Comparison of ENCODE assay signal across 8 mouse cellular contexts in the genomic region with DNA sequence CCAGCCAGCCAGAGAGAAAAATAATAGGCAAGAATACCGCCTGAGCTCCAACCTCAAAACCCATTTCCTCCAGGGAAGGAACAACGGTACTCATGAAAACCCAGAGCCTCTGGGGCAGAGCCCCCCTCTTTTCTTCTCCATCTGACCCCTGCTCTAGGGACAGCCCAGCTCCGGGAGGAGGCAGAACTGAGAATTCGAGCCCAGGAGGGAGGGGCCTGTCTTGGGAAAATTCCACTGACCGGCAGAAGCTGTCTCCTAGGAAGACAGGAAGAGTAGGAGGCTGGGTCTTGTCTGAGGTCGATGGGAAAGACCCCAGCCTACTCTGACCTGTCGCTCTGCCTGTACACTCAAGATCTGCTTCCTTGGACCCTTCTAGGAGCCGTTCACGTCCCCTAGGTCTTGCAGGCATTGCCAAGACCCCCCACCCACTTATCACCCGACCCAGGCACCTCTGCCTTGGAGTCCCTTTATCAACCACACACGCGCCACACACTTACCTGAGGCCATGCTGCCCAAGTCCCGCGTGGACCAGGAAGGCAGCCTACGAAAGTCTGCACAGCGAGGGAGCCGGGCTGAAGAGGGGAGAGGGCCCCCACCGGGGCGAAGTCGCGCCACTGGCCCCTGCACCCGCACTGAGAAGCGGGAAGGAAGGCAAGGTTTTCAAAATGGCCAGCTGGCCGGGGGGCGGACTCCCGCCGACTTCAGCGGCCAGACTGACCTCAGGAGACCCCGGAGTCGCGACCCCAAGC. TPM values are rescaled to one million over a fixed set of nuclear protein-coding genes. Genes with fewer than 3 reads are reported as not detected.
DNase-seq lines count a peak whose midpoint lies in the region; ATAC-seq and TF ChIP-seq lines count a peak whose summit lies in the region.

No protein-coding gene starts in this region.

- TF ChIP-seq CTCF in testis, adult 2 months (IDR thresholded peaks at IDR 0.05; ENCODE audit: control insufficient read depth, insufficient read depth, insufficient replicate concordance, low read depth, low read length): no peak

- no peaks in the 10 kb centered on the region for H3K27me3 ChIP-seq in intestine, embryonic 14.5 days (replicated peaks; ENCODE audit: control insufficient read depth, insufficient read depth, low read length)
- no peaks in the 10 kb centered on the region for H3K27me3 ChIP-seq in limb, embryonic 11.5 days (ENCODE audit: control insufficient read depth, insufficient read depth, low read length)
- peaks cover 22% of the 10 kb centered on the region for H3K27me3 ChIP-seq in midbrain, embryonic 10.5 days (ENCODE audit: low read depth, poor library complexity, severe bottlenecking)
- H3K27me3 ChIP-seq in testis, adult 2 months (ENCODE audit: control insufficient read depth, insufficient read depth, low read length): no peaks in the 10 kb centered on the region

- 0 out of 2 replicates have a peak, but pooled peaks cover 1% of the 10 kb centered on the region for H3K36me3 ChIP-seq in intestine, embryonic 14.5 days (ENCODE audit: control insufficient read depth, insufficient read depth, low read length)
- H3K36me3 ChIP-seq in limb, embryonic 11.5 days (ENCODE audit: control insufficient read depth, insufficient read depth, low read length): no peaks in the 10 kb centered on the region; the same call in 1 of the 2 replicates
- peaks cover 1% of the 10 kb centered on the region for H3K36me3 ChIP-seq in midbrain, embryonic 10.5 days
- H3K36me3 ChIP-seq in testis, adult 2 months (ENCODE audit: control insufficient read depth, insufficient read depth, low read length): no peaks in the 10 kb centered on the region

- H3K9me3 ChIP-seq in intestine, embryonic 14.5 days (ENCODE audit: control insufficient read depth, low read length): no peaks in the 10 kb centered on the region
- H3K9me3 ChIP-seq in limb, embryonic 11.5 days (ENCODE audit: control insufficient read depth, low read length): no peaks in the 10 kb centered on the region
- no peaks in the 10 kb centered on the region for H3K9me3 ChIP-seq in midbrain, embryonic 10.5 days (replicated peaks)

- H3K4me1 ChIP-seq in intestine, embryonic 14.5 days (replicated peaks; ENCODE audit: control insufficient read depth, insufficient read depth, low read length): peaks cover 46% of the 10 kb centered on the region
- H3K4me1 ChIP-seq in limb, embryonic 11.5 days (ENCODE audit: control insufficient read depth, insufficient read depth, low read length): peaks cover 25% of the 10 kb centered on the region; the same call in 1 of the 2 replicates
- H3K4me1 ChIP-seq in midbrain, embryonic 10.5 days: peaks cover 75% of the 10 kb centered on the region
- H3K4me1 ChIP-seq in testis, adult 2 months (ENCODE audit: control insufficient read depth, insufficient read depth, low read length): peaks cover 24% of the 10 kb centered on the region

- H3K9ac ChIP-seq in intestine, embryonic 14.5 days (ENCODE audit: low read length): peak overlapping the region; percentile 69
- peak overlapping the region; percentile 69 for H3K9ac ChIP-seq in limb, embryonic 11.5 days (ENCODE audit: low read length)

- peak; percentile 76 for ATAC-seq in intestine, embryonic 14.5 days (replicated peaks; ENCODE audit: low FRiP score, low TSS enrichment, low read depth)
- ATAC-seq in limb, embryonic 11.5 days (ENCODE audit: insufficient number of reproducible peaks, low FRiP score, low TSS enrichment, low read depth): peak; percentile 33

- 0% methylated on average over 31 of the region's 31 CpGs for WGBS in intestine, embryonic 14.5 days
- under 1% methylated on average over 31 of the region's 31 CpGs for WGBS in limb, embryonic 11.5 days
- under 1% methylated on average over 31 of the region's 31 CpGs for WGBS in midbrain, embryonic 10.5 days

- peak overlapping the region; percentile 54 for H3K4me3 ChIP-seq in intestine, embryonic 14.5 days (ENCODE audit: low read depth, low read length)
- peak overlapping the region; percentile 67 for H3K4me3 ChIP-seq in limb, embryonic 11.5 days (ENCODE audit: low read depth, low read length)
- peak overlapping the region; percentile 91 for H3K4me3 ChIP-seq in midbrain, embryonic 10.5 days
- H3K4me3 ChIP-seq in testis, adult 2 months (ENCODE audit: control insufficient read depth, low read depth, low read length): peak overlapping the region; percentile 90

- peak overlapping the region; percentile 98 for H3K4me2 ChIP-seq in intestine, embryonic 14.5 days (ENCODE audit: low read length)
- H3K4me2 ChIP-seq in limb, embryonic 11.5 days (ENCODE audit: low read depth, severe bottlenecking): peak overlapping the region; percentile 100

- DNase-seq in right cerebral cortex, postnatal 10 days (ENCODE audit: low spot score in 2 of 2): peak; percentile 66 to 76
- no peak for DNase-seq in right cerebral cortex, postnatal 25 days
- DNase-seq in cerebellum, postnatal 36 days: peak; percentile 74 to 77
- peak; percentile 60 to 83 for DNase-seq in gastrocnemius, postnatal 4 days (ENCODE audit: low spot score in 2 of 2)
- DNase-seq in intestine, embryonic 14.5 days (ENCODE audit: low spot score): peak; percentile 82
- DNase-seq in limb, embryonic 11.5 days (ENCODE audit: low spot score): peak; percentile 65
- DNase-seq in midbrain, embryonic 10.5 days (ENCODE audit: low spot score): peak; percentile 72

- peak overlapping the region; percentile 95 for H3K27ac ChIP-seq in intestine, embryonic 14.5 days (ENCODE audit: low read depth)
- H3K27ac ChIP-seq in limb, embryonic 11.5 days (replicated peaks; ENCODE audit: low read depth, low read length): peak overlapping the region; percentile 82
- peak overlapping the region; percentile 94 for H3K27ac ChIP-seq in midbrain, embryonic 10.5 days (replicated peaks)
- peak overlapping the region; percentile 92 for H3K27ac ChIP-seq in testis, adult 2 months (ENCODE audit: control insufficient read depth, insufficient read depth, low read depth, low read length)

- no peak for TF ChIP-seq POLR2A in testis, adult 2 months (IDR thresholded peaks at IDR 0.05; ENCODE audit: control insufficient read depth, low read depth, low read length)

RNA-seq across cellular contexts. Expression of a gene that starts 0.6 kb away (rescaled TPM):
- 10 to 100 TPM; 20.2 to 22.2 TPM for total RNA-seq in gastrocnemius, postnatal 4 days (2021)
- polyA plus RNA-seq in intestine, embryonic 14.5 days (2014; fragmentation: Nextera tagmentation; extraction: Ambion mirVana): 38.6 and 42.2 TPM in 2 replicates
- polyA plus RNA-seq in limb, embryonic 11.5 days (2014; fragmentation: Nextera tagmentation; extraction: Ambion mirVana): 37.0 and 38.0 TPM in 2 replicates
- 60.0 and 63.8 TPM in 2 replicates for polyA plus RNA-seq in midbrain, embryonic 10.5 days (2016; fragmentation: Nextera tagmentation; extraction: Ambion mirVana)
- polyA plus RNA-seq in testis, adult 2 months (2012; rRNA removed): 15.0 and 16.6 TPM in 2 replicates

RNA-seq across cellular contexts. Expression of a gene that starts 6.7 kb away (rescaled TPM):
- total RNA-seq in gastrocnemius, postnatal 4 days (2021): under 1 TPM; 0.31 to 0.49 TPM
- polyA plus RNA-seq in intestine, embryonic 14.5 days (2014; fragmentation: Nextera tagmentation; extraction: Ambion mirVana): 0.93 and 1.6 TPM in 2 replicates
- polyA plus RNA-seq in limb, embryonic 11.5 days (2014; fragmentation: Nextera tagmentation; extraction: Ambion mirVana): 1.6 and 1.8 TPM in 2 replicates
- 0.72 and 1.5 TPM in 2 replicates for polyA plus RNA-seq in midbrain, embryonic 10.5 days (2016; fragmentation: Nextera tagmentation; extraction: Ambion mirVana)
- 0.40 and 0.71 TPM in 2 replicates for polyA plus RNA-seq in testis, adult 2 months (2012; rRNA removed)

RNA-seq across cellular contexts. Expression of a gene that starts 41.2 kb away (rescaled TPM):
- total RNA-seq in gastrocnemius, postnatal 4 days (2021): 1 to 10 TPM; 7.9 to 9.8 TPM
- polyA plus RNA-seq in intestine, embryonic 14.5 days (2014; fragmentation: Nextera tagmentation; extraction: Ambion mirVana): 20.4 and 20.6 TPM in 2 replicates
- polyA plus RNA-seq in limb, embryonic 11.5 days (2014; fragmentation: Nextera tagmentation; extraction: Ambion mirVana): 13.2 and 15.1 TPM in 2 replicates
- 12.4 and 14.1 TPM in 2 replicates for polyA plus RNA-seq in midbrain, embryonic 10.5 days (2016; fragmentation: Nextera tagmentation; extraction: Ambion mirVana)
- polyA plus RNA-seq in testis, adult 2 months (2012; rRNA removed): 18.9 and 20.7 TPM in 2 replicates
